In the genomic region with DNA sequence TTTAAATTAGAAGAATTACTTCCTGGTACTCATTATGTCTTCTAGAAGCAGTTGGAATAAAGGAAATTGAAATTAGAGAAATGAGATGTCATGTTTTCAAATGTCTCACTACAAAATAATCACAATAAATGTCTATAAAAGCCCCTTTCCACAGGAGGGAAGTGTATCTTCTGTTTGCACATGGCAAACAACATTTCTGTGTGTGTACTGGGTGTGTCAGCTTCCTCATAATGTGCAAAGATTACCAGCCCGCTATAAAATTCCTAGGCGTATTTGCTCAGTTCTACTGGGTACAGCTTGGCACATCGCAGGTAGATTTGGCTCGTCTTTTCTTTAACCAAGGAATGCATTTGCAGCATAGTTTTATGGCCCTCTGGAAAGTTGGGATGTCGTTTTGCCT, we compare ENCODE assay signal across 11 mouse cellular contexts. TPM values are rescaled to one million over a fixed set of nuclear protein-coding genes. Genes with fewer than 3 reads are reported as not detected.
DNase-seq lines count a peak whose midpoint lies in the region; ATAC-seq and TF ChIP-seq lines count a peak whose summit lies in the region.
"Had no signal": no experiment of that assay in that cellular context is flagged by ENCODE, and none has a peak within 500 bp of the region (broad histone marks: within the 10 kb centered on the region; RNA-seq: fewer than 3 reads in every experiment).

No protein-coding gene starts in this region.

- peak overlapping the region; percentile 98; the same call in 1 of the 2 replicates for H3K27ac ChIP-seq in liver, embryonic 13.5 days
- peak overlapping the region; percentile 82; the same call in 1 of the 2 replicates for H3K27ac ChIP-seq in stomach, embryonic 16.5 days (ENCODE audit: low read length)
- no peak overlapping the region for H3K27ac ChIP-seq in left cerebral cortex, adult 2 months

- DNase-seq in heart, adult 11 months = peak; percentile 59
- DNase-seq in heart, postnatal 25 days (ENCODE audit: low spot score) = no peak
- peak; percentile 19 for DNase-seq in liver, embryonic 13.5 days
- DNase-seq in cerebellum, postnatal 36 days = no peak
- no peak for DNase-seq in left cerebral cortex, adult 2 months (ENCODE audit: extremely low spot score in 1 of 2, low spot score in 2 of 2)
- DNase-seq: adrenal gland, postnatal 14 days; kidney, adult 11 months; right cerebral cortex, adult 18-20 months had no signal

- peaks cover 4% of the 10 kb centered on the region for H3K27me3 ChIP-seq in megakaryocyte, embryonic 14.5 days (replicated peaks)
- 0 out of 2 replicates have a peak, but pooled peaks cover 5% of the 10 kb centered on the region for H3K27me3 ChIP-seq in liver, embryonic 13.5 days
- no peaks in the 10 kb centered on the region for H3K27me3 ChIP-seq in stomach, embryonic 16.5 days (ENCODE audit: control insufficient read depth, insufficient read depth, low read length)

- H3K9me3 ChIP-seq in megakaryocyte, embryonic 14.5 days = no peaks in the 10 kb centered on the region
- no peaks in the 10 kb centered on the region for H3K9me3 ChIP-seq in liver, embryonic 13.5 days (replicated peaks)
- no peaks in the 10 kb centered on the region for H3K9me3 ChIP-seq in stomach, embryonic 16.5 days (replicated peaks; ENCODE audit: control insufficient read depth, low read length)

- H3K9ac ChIP-seq in liver, embryonic 13.5 days = peak overlapping the region; percentile 89; the same call in 1 of the 2 replicates
- peak overlapping the region; percentile 63; the same call in 1 of the 2 replicates for H3K9ac ChIP-seq in stomach, embryonic 16.5 days (ENCODE audit: low read length)

- intact Hi-C loops in heart, postnatal 25 days (cut with DNase I) = loop anchor here (5.0 kb wide), 2 partner anchors 90 to 450 kb away; partner anchors contain the start of genes Kat14 and Pet117
- intact Hi-C loops in left cerebral cortex, adult 2 months (cut with DNase I) = no loop called here

- H3K36me3 ChIP-seq in megakaryocyte, embryonic 14.5 days (replicated peaks; ENCODE audit: low read length) = no peaks in the 10 kb centered on the region
- no peaks in the 10 kb centered on the region for H3K36me3 ChIP-seq in liver, embryonic 13.5 days
- H3K36me3 ChIP-seq in stomach, embryonic 16.5 days (ENCODE audit: control insufficient read depth, insufficient read depth, low read length) = no peaks in the 10 kb centered on the region

- no peak for ATAC-seq in megakaryocyte, adult 5-6 weeks (ENCODE audit: poor library complexity, severe bottlenecking)
- ATAC-seq in liver, embryonic 13.5 days (ENCODE audit: low read depth) = no peak
- ATAC-seq in stomach, embryonic 16.5 days (ENCODE audit: insufficient read depth, low FRiP score) = no peak

- peak overlapping the region; percentile 96 for H3K4me3 ChIP-seq in megakaryocyte, embryonic 14.5 days (replicated peaks)
- peak overlapping the region; percentile 84 for H3K4me3 ChIP-seq in liver, embryonic 13.5 days (replicated peaks)
- H3K4me3 ChIP-seq in stomach, embryonic 16.5 days (replicated peaks; ENCODE audit: low read length) = peak overlapping the region; percentile 94
- H3K4me3 ChIP-seq in left cerebral cortex, adult 2 months = no peak overlapping the region

- no peak for TF ChIP-seq CTCF in left cerebral cortex, adult 2 months (IDR thresholded peaks at IDR 0.05)

- peaks cover 46% of the 10 kb centered on the region for H3K4me1 ChIP-seq in megakaryocyte, embryonic 14.5 days
- H3K4me1 ChIP-seq in liver, embryonic 13.5 days (replicated peaks) = peaks cover 72% of the 10 kb centered on the region
- H3K4me1 ChIP-seq in stomach, embryonic 16.5 days (ENCODE audit: control insufficient read depth, insufficient read depth, low read length) = peaks cover 23% of the 10 kb centered on the region

- peak overlapping the region; percentile 93 for H3K4me2 ChIP-seq in liver, embryonic 13.5 days
- H3K4me2 ChIP-seq in stomach, embryonic 16.5 days (ENCODE audit: low read depth, low read length) = peak overlapping the region; percentile 61

- WGBS in liver, embryonic 13.5 days (ENCODE audit: insufficient replicate concordance) = 35% methylated on average over 5 of the region's 5 CpGs
- 46% methylated on average over 5 of the region's 5 CpGs for WGBS in stomach, embryonic 16.5 days

RNA-seq across cellular contexts. Expression of gene Dstn, which starts 2.5 kb away (rescaled TPM):
- 100 to 1,000 TPM; 233 to 243 TPM for total RNA-seq in heart, postnatal 25 days (2021)
- polyA plus RNA-seq in megakaryocyte, embryonic 14.5 days (2012; ENCODE audit: insufficient read depth, low replicate concordance) = 3.6 and 18.3 TPM in 2 replicates
- 379 and 399 TPM in 2 replicates for total RNA-seq in megakaryocyte, adult 5-6 weeks (2015)
- total RNA-seq in megakaryocyte, adult 5-6 weeks (2017) = 518 and 538 TPM in 2 replicates
- 138 and 162 TPM in 2 replicates for polyA plus RNA-seq in liver, embryonic 13.5 days (2015; fragmentation: Nextera tagmentation; extraction: Ambion mirVana)
- polyA plus RNA-seq in stomach, embryonic 16.5 days (2015; fragmentation: Nextera tagmentation; extraction: Ambion mirVana) = 852 and 990 TPM in 2 replicates
- total RNA-seq in left cerebral cortex, adult 2 months (2021) = 100 to 1,000 TPM; 154 to 157 TPM

RNA-seq across cellular contexts. Expression of gene Bfsp1, which starts 54.6 kb away (rescaled TPM):
- total RNA-seq in heart, postnatal 25 days (2021) = under 1 TPM; 0.34 TPM
- 0.31 TPM in 1 of 2 replicates, not detected in the other for polyA plus RNA-seq in megakaryocyte, embryonic 14.5 days (2012; ENCODE audit: insufficient read depth, low replicate concordance)
- total RNA-seq in megakaryocyte, adult 5-6 weeks (2015) = 0.41 TPM in 1 of 2 replicates, not detected in the other
- 0.73 and 0.99 TPM in 2 replicates for total RNA-seq in megakaryocyte, adult 5-6 weeks (2017)
- 0.16 and 0.20 TPM in 2 replicates for polyA plus RNA-seq in liver, embryonic 13.5 days (2015; fragmentation: Nextera tagmentation; extraction: Ambion mirVana)
- 1.1 and 1.7 TPM in 2 replicates for polyA plus RNA-seq in stomach, embryonic 16.5 days (2015; fragmentation: Nextera tagmentation; extraction: Ambion mirVana)
- total RNA-seq in left cerebral cortex, adult 2 months (2021) = 1 to 10 TPM in 1 of 2 experiments, under 1 TPM in 1; 0.88 to 1.1 TPM

Comparison
In these comparisons a context has a peak if more than half of its experiments do, and no peak if none do; other contexts are left out.
1. DNase-seq: peak in heart, adult 11 months (single experiment) and liver, embryonic 13.5 days (single experiment); none in heart, postnatal 25 days (single experiment), cerebellum, postnatal 36 days (0 of 2) and left cerebral cortex, adult 2 months (0 of 2).